Mouse (Mus musculus): Measurements from ENCODE around the gene Slc1a2.

GRCm38 (mm10) chr2:102650322-102650721, 8.1 kb upstream of the Slc1a2 start:
- TF ChIP-seq CTCF (IDR thresholded peaks at IDR 0.05; ENCODE audit: low read depth, low read length) (no peak), POLR2A (IDR thresholded peaks at IDR 0.05; ENCODE audit: extremely low read depth, insufficient read depth, low read length) (no peak)

Data from liver, adult 2 months (tissue).